Mouse (Mus musculus) left cerebral cortex, postnatal 14 days (tissue): ENCODE results near the gene Mcoln3. TPM values are rescaled to one million over a fixed set of nuclear protein-coding genes. Genes with fewer than 3 reads are reported as not detected.

Experiments used
- DNase-seq, 2 experiments: peaks; one replicate each; pipeline ENCODE4 v3.0.0; 2021 to 2022; ENCODE audit warnings: low spot score in 2 of 2, mixed read lengths in 1 of 2
- intact Hi-C: fragments of 180-260 bp; cut with DNase I; formaldehyde crosslinking; loops from one replicate; pipeline ENCODE4 v1.15.1; 2025
- total RNA-seq, 2 experiments: library from RNA; stranded (reverse); gene quantifications; 2 replicates each; pipeline ENCODE4 v1.2.3; 2021

Gene Mcoln3
- total RNA-seq, 2 experiments from 2014 or later = not detected

- intact Hi-C loops = no loop called here
- DNase-seq = no peak
These were observed 5.7 kb downstream of the Mcoln3 start for GRCm38 (mm10) chr3:146122807-146123463.

DNA sequence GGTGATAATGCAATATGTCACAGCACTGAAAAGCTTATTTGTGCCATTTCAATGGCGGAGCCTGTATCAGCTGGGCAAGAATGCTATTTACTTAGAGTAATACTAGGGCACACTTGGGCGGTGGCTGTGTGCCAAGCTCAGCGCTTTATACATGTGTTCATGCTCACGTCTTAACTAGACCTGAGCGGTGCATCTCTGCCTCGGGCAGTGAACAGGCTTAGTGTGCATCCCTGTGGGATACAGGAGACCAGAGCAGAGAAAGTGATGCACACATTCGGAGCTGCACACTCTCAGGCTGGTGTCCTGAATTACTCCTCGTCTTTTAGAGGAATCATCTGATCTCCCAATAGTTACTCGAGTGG is 6.2 kb downstream of the Mcoln3 start:
- intact Hi-C loops = no loop called here
- no peak for DNase-seq

DNA sequence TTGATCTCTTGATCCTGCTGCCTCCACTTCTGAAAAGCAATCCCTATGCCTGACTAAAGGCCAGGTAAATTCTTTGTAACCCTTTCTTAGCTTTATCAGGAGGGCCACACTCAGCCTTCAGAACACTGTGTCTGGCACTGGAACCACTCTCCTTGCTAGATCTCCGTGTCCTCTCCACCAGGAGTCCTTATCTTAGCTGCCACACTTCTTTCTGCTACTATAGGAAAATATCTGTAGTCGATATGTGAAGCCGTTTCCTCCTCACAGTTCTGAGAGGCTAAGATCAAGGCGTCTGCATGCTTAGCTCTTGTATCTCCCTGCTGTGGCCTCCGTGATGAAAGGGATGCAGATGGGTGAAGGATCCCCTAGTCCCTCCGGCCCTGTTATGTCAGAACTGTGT is 10.0 kb downstream of the Mcoln3 start:
- DNase-seq = no peak
- intact Hi-C loops = no loop called here

GRCm38 (mm10) chr3:146134834-146135233 is 17.6 kb downstream of the Mcoln3 start:
- no peak for DNase-seq
- intact Hi-C loops = no loop called here

DNA sequence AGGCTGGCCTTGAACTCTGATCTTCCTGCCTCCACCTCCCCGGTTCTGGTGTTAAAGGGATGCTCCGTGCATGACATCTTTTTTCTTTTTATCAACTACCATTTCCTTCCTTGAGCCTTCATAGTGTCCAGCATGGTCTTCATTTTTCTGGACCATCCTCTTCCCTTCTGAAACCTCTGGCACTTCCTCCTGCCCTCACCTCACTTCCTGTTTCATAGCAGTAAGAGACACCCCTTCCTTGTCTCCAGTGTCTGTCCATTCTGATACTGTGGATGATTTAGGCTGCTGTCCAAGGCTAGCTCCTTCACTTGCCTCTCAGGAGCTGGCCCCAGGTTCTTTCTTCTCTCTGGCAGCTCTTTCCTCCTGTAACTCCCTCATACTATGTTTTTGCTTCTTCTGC is 18.2 kb downstream of the Mcoln3 start:
- intact Hi-C loops = no loop called here

DNA sequence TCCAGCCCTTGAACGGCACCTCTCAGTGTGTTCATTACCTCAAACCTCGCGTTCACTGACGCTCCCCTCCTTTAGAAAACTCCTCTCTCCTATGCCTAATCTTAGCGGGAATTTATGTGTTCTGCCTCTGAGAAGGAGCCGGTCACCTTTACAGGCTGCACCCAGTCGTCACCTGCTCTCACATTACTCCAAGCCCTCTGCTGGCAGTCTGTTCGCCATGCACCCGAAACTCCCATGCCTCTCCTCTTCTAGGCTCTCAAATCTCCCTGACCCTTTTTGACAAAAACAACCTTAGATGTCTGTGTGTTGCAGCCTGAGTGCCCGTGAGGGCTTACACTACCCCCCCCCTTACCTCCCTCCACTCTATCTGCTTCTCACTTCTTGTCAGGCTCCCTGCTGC is 19.2 kb downstream of the Mcoln3 start:
- no peak for DNase-seq
- intact Hi-C loops = no loop called here

More for the DNA sequence above, 18.2 kb downstream of the Mcoln3 start:
- DNase-seq = no peak

- intact Hi-C loops = no loop called here
- DNase-seq = no peak
These were observed 23.0 kb downstream of the Mcoln3 start for GRCm38 (mm10) chr3:146140276-146140675.

GRCm38 (mm10) chr3:146142523-146142922 is 25.3 kb downstream of the Mcoln3 start:
- DNase-seq = no peak
- intact Hi-C loops = no loop called here

DNA sequence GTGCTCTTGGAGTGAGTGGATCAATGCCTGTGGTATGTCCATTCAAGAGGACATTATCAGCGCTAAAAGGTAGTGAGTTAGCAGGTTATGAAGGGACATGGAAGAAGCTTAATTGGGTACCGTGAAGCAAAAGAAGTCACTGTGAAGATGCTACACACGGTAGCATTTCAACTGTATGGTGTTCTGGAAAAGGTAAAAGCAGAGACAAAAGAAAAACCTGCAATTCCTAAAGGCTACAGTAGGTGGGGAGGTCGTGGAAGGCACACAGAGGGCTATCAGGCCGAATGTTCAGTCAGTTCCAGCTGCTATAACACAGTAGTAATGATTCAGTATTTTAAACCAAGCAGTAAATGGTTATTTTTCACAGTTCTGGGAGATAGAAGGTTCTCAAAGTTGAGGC is 28.3 kb downstream of the Mcoln3 start:
- intact Hi-C loops = no loop called here
- no peak for DNase-seq

DNA sequence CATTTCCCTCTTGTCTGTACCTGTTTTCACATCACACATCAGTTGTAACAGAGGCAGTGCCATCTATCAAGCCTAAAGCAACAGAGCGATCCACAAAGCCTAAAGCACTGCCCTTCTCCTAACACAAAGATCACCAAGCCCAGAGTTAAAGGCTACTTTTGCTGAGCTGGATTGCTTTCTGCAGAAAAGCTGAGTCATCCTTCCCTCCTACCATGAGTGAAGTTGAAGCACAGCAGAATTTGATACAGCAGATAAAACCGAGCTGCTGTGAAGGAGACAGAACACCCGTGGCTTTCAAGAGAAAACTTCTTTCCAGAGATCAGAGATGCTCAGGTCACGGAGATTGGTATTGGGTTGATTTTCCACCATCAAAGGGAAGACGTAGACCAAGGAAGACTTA is 28.9 kb downstream of the Mcoln3 start:
- intact Hi-C loops = no loop called here
- DNase-seq = no peak

- DNase-seq = no peak
- intact Hi-C loops = no loop called here
These were observed 32.2 kb downstream of the Mcoln3 start, which contains the start of gene Mcoln2 for GRCm38 (mm10) chr3:146149156-146150057. Gene Mcoln2, plus strand, starts transcription at chr3:146149833.

- intact Hi-C loops = no loop called here
These were observed 32.8 kb downstream of the Mcoln3 start for GRCm38 (mm10) chr3:146150058-146150400.

GRCm38 (mm10) chr3:146150560-146150959 is 33.3 kb downstream of the Mcoln3 start:
- intact Hi-C loops = no loop called here
- DNase-seq = no peak

More at GRCm38 (mm10) chr3:146150058-146150400, 32.8 kb downstream of the Mcoln3 start:
- no peak for DNase-seq

DNA sequence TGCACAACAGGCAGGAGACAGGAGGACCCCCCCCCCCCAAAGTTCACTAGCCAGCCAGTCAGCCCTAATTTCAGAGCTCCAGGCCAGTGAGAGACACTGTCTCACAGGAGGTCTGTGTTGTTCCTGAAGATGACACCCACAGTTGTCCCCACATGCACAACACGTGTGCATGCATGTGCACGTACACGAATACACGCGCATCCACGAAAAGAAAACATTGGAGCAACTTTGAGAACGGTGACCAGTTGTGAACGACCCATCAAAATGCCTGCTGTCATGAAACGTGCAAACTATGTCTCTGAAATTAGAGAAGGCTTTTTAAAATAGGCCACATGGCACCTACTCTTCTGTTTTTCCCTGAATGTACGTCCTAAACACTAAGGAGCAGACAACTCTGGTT is 34.1 kb downstream of the Mcoln3 start:
- DNase-seq = no peak
- intact Hi-C loops = no loop called here

DNA sequence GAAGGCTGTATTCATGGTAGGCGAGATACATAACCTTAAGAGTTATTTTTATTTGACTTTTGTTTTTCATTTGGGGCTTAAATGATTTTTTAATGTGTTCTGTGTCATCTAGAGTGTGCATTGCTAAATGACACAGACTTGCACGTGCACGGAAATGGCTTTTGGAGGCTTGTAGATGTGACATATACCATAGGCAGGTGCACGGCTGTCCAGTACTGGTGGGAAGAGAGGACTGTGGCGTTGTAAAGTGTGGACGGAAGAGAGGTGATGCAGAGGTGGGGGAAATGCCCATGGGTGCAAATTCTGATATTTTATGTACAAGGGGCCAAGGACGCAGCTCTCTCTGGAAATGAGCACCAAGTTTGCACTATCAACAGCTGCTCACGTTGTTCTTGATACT is 34.5 kb downstream of the Mcoln3 start:
- intact Hi-C loops = no loop called here
- no peak for DNase-seq

DNA sequence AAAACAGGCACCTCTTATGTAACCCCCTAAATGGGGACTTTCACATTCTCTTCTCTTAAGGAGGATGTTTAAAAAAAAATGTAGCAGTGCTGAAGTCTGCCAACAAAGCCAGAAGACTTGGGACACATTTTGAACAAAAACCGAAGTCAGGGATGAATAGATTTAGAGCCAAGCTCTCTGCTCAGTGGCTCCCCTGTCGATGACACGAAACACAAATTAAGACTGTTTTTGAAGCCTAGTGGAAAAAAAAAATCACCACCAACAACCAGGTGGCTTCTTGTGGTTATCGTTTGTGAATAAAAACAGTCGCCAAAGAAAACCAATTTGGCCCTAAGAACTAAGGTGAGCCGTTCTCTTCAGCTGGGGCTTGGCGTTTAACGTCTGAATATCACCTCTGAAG is 35.1 kb downstream of the Mcoln3 start:
- no peak for DNase-seq
- intact Hi-C loops = no loop called here

DNA sequence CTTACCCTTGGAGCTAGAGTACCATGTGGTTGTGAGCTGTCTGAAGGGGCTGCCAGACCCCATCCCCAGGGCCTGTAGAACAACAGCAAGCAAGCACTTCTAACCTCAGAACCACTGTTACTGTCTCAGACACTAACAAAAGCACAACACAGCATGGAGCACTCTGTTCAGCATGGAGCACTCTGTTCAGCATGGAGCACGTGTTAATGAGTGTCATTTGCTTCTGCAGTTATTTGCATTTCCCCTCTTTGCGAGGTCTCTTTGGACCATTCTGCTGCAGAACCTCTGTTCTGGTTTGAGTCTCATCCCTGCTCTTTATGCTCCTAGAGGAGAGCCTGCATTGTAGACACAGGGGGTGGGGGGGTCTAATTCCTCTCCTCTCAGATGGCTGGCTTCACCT is 35.7 kb downstream of the Mcoln3 start:
- intact Hi-C loops = no loop called here
- no peak for DNase-seq

DNA sequence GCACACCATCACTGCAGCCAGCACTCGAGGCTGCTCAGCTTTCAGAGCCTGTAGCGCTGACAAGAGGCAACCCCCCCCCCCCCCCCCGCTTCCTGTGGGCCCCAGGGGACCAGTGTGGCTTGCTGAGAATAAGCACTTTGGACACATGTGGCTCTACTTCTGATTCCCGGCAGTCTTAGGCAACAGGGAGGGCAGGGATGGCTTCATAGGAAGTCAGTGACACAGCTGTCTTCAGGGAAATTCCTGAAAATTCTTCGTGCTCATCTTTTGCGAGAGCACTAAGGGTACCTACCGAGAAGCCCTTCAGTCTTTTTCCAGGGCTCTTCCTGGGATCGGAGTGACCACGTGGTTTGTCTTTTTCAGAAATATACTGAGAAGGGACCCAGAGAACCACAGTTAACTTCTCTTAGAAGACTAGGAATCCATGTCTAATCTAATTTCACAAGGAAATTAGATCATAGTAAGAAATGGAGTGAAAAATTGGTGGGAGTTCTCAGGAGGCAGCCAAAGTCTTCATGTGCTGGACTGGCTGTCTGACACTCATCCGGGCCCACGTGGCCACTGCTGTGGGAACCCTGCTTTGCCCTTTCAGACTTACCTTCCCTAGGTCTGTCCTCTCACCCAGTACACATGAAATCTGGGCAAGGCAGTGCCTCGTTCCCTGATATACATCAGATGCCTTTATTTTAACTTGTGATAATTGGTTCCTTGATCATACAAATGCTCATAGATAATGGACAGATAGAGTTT is 36.8 kb downstream of the Mcoln3 start:
- intact Hi-C loops = no loop called here
- no peak for DNase-seq

DNA sequence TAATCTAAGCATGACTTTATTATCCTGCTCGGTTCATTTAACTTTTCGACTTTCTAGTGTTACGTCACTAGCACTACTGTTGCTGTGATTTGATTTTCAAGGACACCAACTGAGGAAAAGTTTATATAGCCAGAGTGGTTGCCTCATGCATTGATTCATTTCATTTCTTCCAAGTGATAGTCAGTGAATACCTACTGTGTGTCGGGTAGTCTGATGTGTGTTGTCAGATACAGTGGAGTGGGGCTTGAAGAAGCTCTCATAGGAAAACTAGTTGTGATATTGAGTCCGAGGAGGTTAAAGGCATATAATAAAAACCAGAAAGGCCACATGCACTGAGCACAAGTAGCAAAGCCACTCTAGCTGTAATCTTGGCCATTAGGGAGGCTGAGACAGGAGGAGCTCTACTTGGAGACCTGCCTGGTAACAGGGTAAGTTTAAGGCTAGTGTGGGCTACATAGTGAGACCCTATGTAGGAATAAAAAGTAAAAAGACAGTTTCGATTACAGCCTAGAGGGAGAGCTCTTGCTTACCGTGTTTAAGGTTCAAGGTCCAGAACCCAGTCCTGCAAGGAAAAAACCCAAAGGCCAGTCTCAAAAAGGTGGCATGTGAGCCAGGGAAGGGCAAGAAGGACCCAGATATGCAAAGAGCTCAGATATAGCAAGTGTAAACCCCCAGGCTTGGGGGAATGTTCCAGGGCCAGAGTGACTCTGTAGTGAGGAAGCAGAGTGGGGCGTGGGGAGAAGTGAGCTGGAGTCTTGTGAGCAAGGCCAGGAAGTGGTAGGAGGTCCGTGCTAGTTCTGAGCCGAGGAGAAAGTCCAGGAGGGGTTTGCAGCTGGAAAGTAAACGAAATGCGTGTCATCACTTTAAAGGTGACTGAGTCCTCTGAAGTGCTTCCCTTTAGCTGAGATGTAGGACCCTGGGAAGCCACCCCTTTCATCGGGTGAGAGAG is 38.7 kb downstream of the Mcoln3 start:
- intact Hi-C loops = no loop called here

More for the DNA sequence above, 38.7 kb downstream of the Mcoln3 start:
- no peak for DNase-seq
